Mouse (Mus musculus): ENCODE results near the gene Rnf145. TPM values are rescaled to one million over a fixed set of nuclear protein-coding genes. Genes with fewer than 3 reads are reported as not detected.

Gene Rnf145
- polyA plus RNA-seq (2017; shearing (Covaris generic)): 100 to 1,000 TPM; 109 to 134 TPM

DNA sequence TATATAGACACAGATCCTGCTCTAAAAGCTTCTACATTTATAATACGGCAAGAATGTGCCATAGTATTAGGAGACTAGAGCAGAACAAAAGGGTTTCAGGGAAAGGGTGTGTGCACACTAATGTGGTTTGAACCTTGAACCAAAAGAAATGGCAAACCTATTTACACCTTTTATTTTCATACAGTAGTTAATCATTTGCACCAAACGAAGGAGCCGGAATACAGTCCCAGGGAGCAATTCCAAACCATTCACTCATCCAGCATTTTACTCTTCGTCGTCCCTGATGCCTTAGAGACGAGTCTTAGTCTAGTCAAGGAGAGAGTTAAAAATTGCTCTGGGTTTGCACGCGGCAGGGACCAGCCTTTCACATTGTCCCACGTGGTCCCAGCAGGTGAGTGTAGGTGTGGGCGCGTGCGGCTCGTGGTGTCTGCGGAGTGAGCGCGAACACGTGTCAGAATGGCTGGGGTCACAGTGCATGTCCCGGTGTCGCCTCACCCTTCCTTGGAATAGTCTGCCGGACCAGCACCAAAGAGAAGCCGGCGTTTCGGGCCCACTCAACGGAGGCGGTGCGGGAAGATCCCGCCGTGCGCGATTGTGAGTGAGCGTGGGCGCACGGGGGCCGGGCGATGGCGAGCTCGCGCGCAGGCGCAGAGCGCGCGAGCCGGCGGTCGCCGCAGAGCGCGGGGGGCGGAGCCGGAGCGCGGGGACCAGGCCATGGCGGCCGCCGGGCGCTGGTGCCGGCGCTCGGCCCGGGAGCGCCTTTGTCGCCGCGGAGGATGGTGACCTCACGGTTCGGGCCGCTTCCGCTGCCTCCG, at the start of gene Rnf145:
TSS of gene Rnf145 (plus strand) at position 684 of the 815 bp plus-strand sequence.

DNA sequence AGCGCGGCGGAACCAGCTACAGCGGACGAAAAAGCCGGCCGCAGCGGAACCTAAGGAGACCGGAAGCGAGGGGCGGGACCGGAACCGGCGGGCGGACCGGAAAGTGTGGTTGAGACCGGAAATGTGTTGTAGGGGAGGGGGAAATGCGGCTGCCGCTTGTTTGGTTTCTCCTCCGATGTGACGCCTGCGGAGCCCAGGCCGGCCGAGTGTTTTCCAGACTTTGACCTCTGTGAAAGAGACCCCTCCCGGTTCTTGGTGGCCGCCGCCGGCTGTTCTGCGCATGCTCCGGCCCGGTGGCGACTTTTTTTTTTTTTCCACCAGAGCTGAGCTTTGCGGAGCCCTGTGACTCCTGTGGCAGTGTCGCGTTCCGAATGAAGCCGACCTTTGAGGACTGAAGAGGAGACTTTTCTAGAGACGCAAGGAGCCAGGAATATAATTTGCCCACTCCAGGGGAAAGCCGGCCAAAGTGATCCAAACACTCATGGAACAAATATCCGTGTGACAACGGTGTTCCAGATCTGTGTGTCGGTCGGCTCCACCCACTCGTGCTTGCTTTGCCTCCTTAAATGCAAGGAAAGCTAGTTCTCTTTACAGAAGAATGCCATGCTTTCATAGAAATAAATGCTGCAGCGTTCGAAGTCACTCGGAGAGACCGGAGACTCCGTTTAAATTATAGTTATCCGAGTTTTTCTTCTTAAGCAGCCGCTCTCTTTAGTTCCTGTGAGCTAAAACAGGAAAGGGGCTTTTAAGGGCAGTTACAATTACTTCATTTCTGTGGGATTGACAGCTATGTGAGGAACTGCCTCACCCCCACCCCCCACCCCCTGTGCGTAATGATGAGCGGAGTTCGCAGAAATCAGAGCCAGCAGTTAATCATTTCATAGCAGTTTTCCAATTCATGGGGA, 48.1 kb upstream of the Rnf145 start, which contains the start of gene Ublcp1:
TSS of gene Ublcp1 (minus strand) at position 67 of the 905 bp plus-strand sequence.

Other genes starting within 250 kb of the Rnf145 start
- under 1 TPM; 0.21 to 0.31 TPM for gene Il12b, start 118.9 kb upstream of the Rnf145 start, polyA plus RNA-seq (2017; shearing (Covaris generic))
- 10 to 100 TPM; 41.3 to 41.7 TPM for gene Ublcp1, start 48.5 kb upstream of the Rnf145 start, polyA plus RNA-seq (2017; shearing (Covaris generic))
- 1 to 10 TPM in 1 of 2 experiments, under 1 TPM in 1; 0.64 to 1.1 TPM for gene Ebf1, start 98.4 kb downstream of the Rnf145 start, polyA plus RNA-seq (2017; shearing (Covaris generic))

Measured in activated CD4-positive, CD25-positive, alpha-beta regulatory T cell (primary cell).